Mouse (Mus musculus) MEL (cell line): ENCODE measurements around the gene Alas2. TPM values are rescaled to one million over a fixed set of nuclear protein-coding genes. Genes with fewer than 3 reads are reported as not detected.

Experiments
- DNase-seq: peaks from one replicate; pipeline ENCODE4 v3.0.0; 2011; ENCODE audit warnings: low read depth, low spot score
- H3K27ac ChIP-seq: 2 replicates; pipeline ENCODE4 v1.5.1; 2012; ENCODE audit warnings: low read depth, mild to moderate bottlenecking, control low read depth, low read length, moderate library complexity; ENCODE audit not compliant: control insufficient read depth
- H3K27me3 ChIP-seq, 2 experiments: fragments of 150-350 bp in 1 of 2; sonication (generic) in 1 of 2; 2 replicates each; pipeline ENCODE4 v1.6.1; 2012; ENCODE audit warnings: low read length in 2 of 2, mild to moderate bottlenecking in 2 of 2, improper control_type of control experiment in 1 of 2, moderate library complexity in 1 of 2; ENCODE audit not compliant: insufficient read depth in 2 of 2, control insufficient read depth in 1 of 2
- H3K36me3 ChIP-seq, 2 experiments: 2 replicates each; pipeline ENCODE4 v1.6.1; 2012 to 2014; ENCODE audit warnings: low read length in 2 of 2, improper control_type of control experiment in 1 of 2, inconsistent platforms in 1 of 2, mild to moderate bottlenecking in 1 of 2; ENCODE audit not compliant: insufficient read depth in 2 of 2, control insufficient read depth in 1 of 2
- H3K4me1 ChIP-seq, 2 experiments: fragments of 150-350 bp in 1 of 2; sonication (generic) in 1 of 2; 2 replicates each; pipeline ENCODE4 v1.6.1; 2012; ENCODE audit warnings: low read length in 2 of 2, improper control_type of control experiment in 1 of 2, mild to moderate bottlenecking in 1 of 2; ENCODE audit not compliant: insufficient read depth in 2 of 2, control insufficient read depth in 1 of 2
- H3K4me3 ChIP-seq, 2 experiments: fragments of 150-350 bp in 1 of 2; sonication (generic) in 1 of 2; 2 replicates each; pipeline ENCODE4 v1.5.1; 2012; ENCODE audit warnings: low read depth in 2 of 2, low read length in 2 of 2, mild to moderate bottlenecking in 2 of 2, moderate library complexity in 2 of 2, control low read depth in 1 of 2, improper control_type of control experiment in 1 of 2; ENCODE audit not compliant: control insufficient read depth in 1 of 2, insufficient read depth in 1 of 2
- H3K79me2 ChIP-seq: 2 replicates; pipeline ENCODE4 v1.6.1; 2012; ENCODE audit warnings: mild to moderate bottlenecking, low read length, moderate library complexity; ENCODE audit not compliant: control insufficient read depth, poor library complexity, insufficient read depth
- H3K9ac ChIP-seq: 2 replicates; pipeline ENCODE4 v1.6.1; 2012; ENCODE audit warnings: low read depth, mild to moderate bottlenecking, control low read depth, low read length, moderate library complexity; ENCODE audit not compliant: control insufficient read depth, poor library complexity, severe bottlenecking
- H3K9me3 ChIP-seq: fragments of 150-350 bp; sonication (generic); replicated peaks from 2 replicates; pipeline ENCODE4 v1.6.1; 2012; ENCODE audit warnings: mild to moderate bottlenecking, low read length, improper control_type of control experiment, moderate library complexity; ENCODE audit not compliant: insufficient read depth
- BHLHE40 ChIP-seq: IDR thresholded peaks from 2 replicates; pipeline ENCODE4 v1.6.1; 2012; ENCODE audit warnings: low read depth, mild to moderate bottlenecking, inconsistent platforms, low read length, improper control_type of control experiment, borderline replicate concordance
- CHD1 ChIP-seq: IDR thresholded peaks from 2 replicates; pipeline ENCODE4 v1.6.1; 2012; ENCODE audit warnings: low read depth, mild to moderate bottlenecking, inconsistent platforms, low read length, improper control_type of control experiment
- CHD2 ChIP-seq: IDR thresholded peaks from 2 replicates; pipeline ENCODE4 v1.6.1; 2011; ENCODE audit warnings: low read length, improper control_type of control experiment
- CTCF ChIP-seq, 3 experiments: IDR thresholded peaks in 2 of 3; conservative IDR thresholded peaks in 1 of 3; 2 replicates each; pipeline ENCODE4 v1.5.1; 2011 to 2012; ENCODE audit warnings: low read length in 3 of 3, low read depth in 2 of 3, mild to moderate bottlenecking in 2 of 3, improper control_type of control experiment in 1 of 3, inconsistent platforms in 1 of 3, mixed read lengths in 1 of 3, moderate library complexity in 1 of 3; ENCODE audit not compliant: control insufficient read depth in 1 of 3, insufficient read depth in 1 of 3, poor library complexity in 1 of 3, severe bottlenecking in 1 of 3
- E2F4 ChIP-seq: IDR thresholded peaks from 2 replicates; pipeline ENCODE4 v1.6.1; 2011; ENCODE audit warnings: low read depth, low read length, improper control_type of control experiment, borderline replicate concordance
- EP300 ChIP-seq, 2 experiments: IDR thresholded peaks; 2 replicates each; pipeline ENCODE4 v1.6.1; 2011; ENCODE audit warnings: improper control_type of control experiment in 2 of 2, low read length in 2 of 2, low read depth in 1 of 2, mild to moderate bottlenecking in 1 of 2
- ETS1 ChIP-seq: IDR thresholded peaks from 2 replicates; pipeline ENCODE4 v1.6.1; 2012; ENCODE audit warnings: low read depth, mild to moderate bottlenecking, inconsistent platforms, low read length, improper control_type of control experiment, moderate library complexity
- GATA1 ChIP-seq: IDR thresholded peaks from 2 replicates; pipeline ENCODE4 v1.6.1; 2011; ENCODE audit warnings: low read depth, low read length, improper control_type of control experiment
- HCFC1 ChIP-seq: IDR thresholded peaks from 2 replicates; pipeline ENCODE4 v1.6.1; 2012; ENCODE audit warnings: low read depth, mild to moderate bottlenecking, inconsistent platforms, low read length, improper control_type of control experiment, moderate library complexity
- MAFK ChIP-seq: IDR thresholded peaks from 2 replicates; pipeline ENCODE4 v1.6.1; 2011; ENCODE audit warnings: low read depth, mild to moderate bottlenecking, low read length, improper control_type of control experiment, borderline replicate concordance
- MAX ChIP-seq: IDR thresholded peaks from 2 replicates; pipeline ENCODE4 v1.6.1; 2011; ENCODE audit warnings: low read length, improper control_type of control experiment
- MAZ ChIP-seq: IDR thresholded peaks from 2 replicates; pipeline ENCODE4 v1.6.1; 2012; ENCODE audit warnings: low read depth, mild to moderate bottlenecking, inconsistent platforms, low read length, improper control_type of control experiment
- MXI1 ChIP-seq: IDR thresholded peaks from 2 replicates; pipeline ENCODE4 v1.6.1; 2011; ENCODE audit warnings: mild to moderate bottlenecking, low read depth, low read length, improper control_type of control experiment
- NRF1 ChIP-seq: IDR thresholded peaks from 2 replicates; pipeline ENCODE4 v1.6.1; 2014; ENCODE audit warnings: low read depth, mild to moderate bottlenecking, inconsistent platforms, low read length, improper control_type of control experiment, moderate library complexity; ENCODE audit not compliant: poor library complexity, insufficient read depth, severe bottlenecking
- POLR2A ChIP-seq, 2 experiments: IDR thresholded peaks; 2 replicates each; pipeline ENCODE4 v1.6.1; 2011 to 2012; ENCODE audit warnings: low read length in 2 of 2, mild to moderate bottlenecking in 2 of 2, control low read depth in 1 of 2, improper control_type of control experiment in 1 of 2, low read depth in 1 of 2, moderate library complexity in 1 of 2; ENCODE audit not compliant: control insufficient read depth in 1 of 2, insufficient read depth in 1 of 2, poor library complexity in 1 of 2
- POLR2AphosphoS2 ChIP-seq: IDR thresholded peaks from 2 replicates; pipeline ENCODE4 v1.6.1; 2011; ENCODE audit warnings: low read length, improper control_type of control experiment
- POLR2AphosphoS5 ChIP-seq: IDR thresholded peaks from 2 replicates; pipeline ENCODE4 v1.6.1; 2012; ENCODE audit warnings: low read depth, borderline replicate concordance, mild to moderate bottlenecking, inconsistent platforms, low read length, moderate library complexity, mixed read lengths
- SMC3 ChIP-seq: IDR thresholded peaks from 2 replicates; pipeline ENCODE4 v1.6.1; 2011; ENCODE audit warnings: low read depth, low read length, improper control_type of control experiment
- TAL1 ChIP-seq: IDR thresholded peaks from 2 replicates; pipeline ENCODE4 v1.6.1; 2012; ENCODE audit warnings: mild to moderate bottlenecking, inconsistent platforms, low read length, moderate library complexity, mixed read lengths
- UBTF ChIP-seq: IDR thresholded peaks from 2 replicates; pipeline ENCODE4 v1.6.1; 2012; ENCODE audit warnings: low read depth, mild to moderate bottlenecking, inconsistent platforms, low read length, improper control_type of control experiment, moderate library complexity, borderline replicate concordance; ENCODE audit not compliant: insufficient read depth
- USF1 ChIP-seq: IDR thresholded peaks from 2 replicates; pipeline ENCODE4 v1.6.1; 2014; ENCODE audit warnings: low read depth, mild to moderate bottlenecking, inconsistent platforms, low read length, improper control_type of control experiment, moderate library complexity
- ZC3H11A ChIP-seq: IDR thresholded peaks from 2 replicates; pipeline ENCODE4 v1.6.1; 2012; ENCODE audit warnings: low read depth, mild to moderate bottlenecking, inconsistent platforms, low read length, improper control_type of control experiment
- polyA plus RNA-seq, 2 experiments: library from polyadenylated mRNA; stranded (reverse) in 1 of 2; unstranded in 1 of 2; fragments of >175 nt in 1 of 2; fragments of >200 nt in 1 of 2; gene quantifications; 2 replicates each; pipeline versions ENCODE4 v1.2.1 to v1.2.4; 2012; ENCODE audit warnings: low replicate concordance in 2 of 2, low read depth in 1 of 2; ENCODE audit not compliant: insufficient read length in 2 of 2, insufficient read depth in 1 of 2, missing spikeins in 1 of 2
- total RNA-seq: library from RNA; depleted of rRNA; stranded (reverse); fragments of 300-350 nt; gene quantifications from 2 replicates; pipeline ENCODE4 v1.2.3, GENCODE M21; 2012

The Alas2 gene
- total and polyA plus RNA-seq, 3 experiments, result 35.6 to 79.1 TPM; not detected in 1

GRCm38 (mm10) chrX:150554032-150554431 lies 6.9 kb downstream of the Alas2 start:
- H3K9me3 ChIP-seq, result no peaks in the 10 kb centered on the region
- peaks cover 26 to 38% of the 10 kb centered on the region in 2 experiments for H3K4me1 ChIP-seq
- no peak overlapping the region for H3K27ac ChIP-seq
- H3K4me3 ChIP-seq, result no peak overlapping the region
- no peak for TF ChIP-seq TAL1
- TF ChIP-seq CTCF (IDR thresholded peaks at IDR 0.05 in 2 of 3, conservative IDR thresholded peaks at IDR 0.05 in 1 of 3; ENCODE audit: control insufficient read depth in 1 of 3, insufficient read depth in 1 of 3, low read depth in 2 of 3, low read length in 3 of 3, poor library complexity in 1 of 3, severe bottlenecking in 1 of 3), result no peak
- no peak for TF ChIP-seq ZC3H11A
- no peak for TF ChIP-seq MAZ
- no peak for TF ChIP-seq BHLHE40
- peak; percentile 70 for TF ChIP-seq USF1
- TF ChIP-seq GATA1, result peak; percentile 58
- no peak for TF ChIP-seq MAFK
- TF ChIP-seq UBTF, result no peak
- peak; percentile 32 to 51 for TF ChIP-seq EP300 (IDR thresholded peaks at IDR 0.05; ENCODE audit: low read depth in 1 of 2, low read length in 2 of 2)
- TF ChIP-seq SMC3, result no peak
- no peak for TF ChIP-seq MXI1
- no peak for TF ChIP-seq E2F4
- TF ChIP-seq NRF1, result no peak
- TF ChIP-seq CHD1, result no peak
- TF ChIP-seq ETS1, result peak; percentile 82
- TF ChIP-seq POLR2A (IDR thresholded peaks at IDR 0.05; ENCODE audit: control insufficient read depth in 1 of 2, insufficient read depth in 1 of 2, low read depth in 1 of 2, low read length in 2 of 2, poor library complexity in 1 of 2), result no peak
- 0 out of 2 replicates have a peak, but pooled peaks have one; percentile 42 for TF ChIP-seq MAX
- TF ChIP-seq POLR2AphosphoS5, result no peak
- TF ChIP-seq HCFC1, result no peak
- TF ChIP-seq POLR2AphosphoS2, result no peak
- TF ChIP-seq CHD2, result no peak
- peaks cover 1 to 55% of the 10 kb centered on the region in 2 experiments; a peak in 3 of 4 replicates for H3K36me3 ChIP-seq
- no peaks in the 10 kb centered on the region for H3K27me3 ChIP-seq
- H3K9ac ChIP-seq, result no peak overlapping the region
- no peaks in the 10 kb centered on the region for H3K79me2 ChIP-seq
- DNase-seq, result peak; percentile 62
